Comparison of ENCODE assay signal across 17 mouse cellular contexts in the genomic region with DNA sequence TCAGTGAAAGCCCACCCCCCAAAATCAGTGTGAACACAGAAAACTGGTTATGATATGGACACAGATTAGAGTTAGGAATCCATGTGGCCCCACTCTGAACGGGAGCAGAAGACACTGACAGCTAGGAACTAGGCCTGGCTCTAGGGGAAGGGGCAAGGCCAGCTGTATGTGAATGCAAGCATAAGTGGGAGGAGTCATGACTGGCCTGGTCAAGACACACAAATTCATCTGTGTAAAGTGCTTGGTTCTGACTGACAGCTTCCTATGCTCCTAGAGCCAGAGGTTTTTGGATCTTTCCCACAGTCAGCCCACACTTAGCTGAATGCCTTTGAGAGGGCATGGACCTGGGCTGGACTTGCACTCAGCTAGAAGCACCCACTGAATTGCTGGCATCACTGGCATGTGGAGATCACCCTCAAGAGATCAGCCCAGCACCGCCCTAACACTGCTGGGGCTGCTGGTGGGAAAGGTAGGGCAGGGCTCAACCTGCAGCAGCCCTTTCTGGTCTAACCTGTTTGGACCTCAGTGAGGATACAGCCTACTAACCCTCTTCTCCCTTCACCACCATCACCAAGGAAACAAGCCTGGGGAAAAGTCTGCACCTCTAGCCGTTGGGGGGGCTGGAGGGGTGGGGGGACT.
A peak's percentile ranks its signal among the peaks of the same experiment; 100 is the strongest.
DNase-seq lines count a peak whose midpoint lies in the region; ATAC-seq lines count a peak whose summit lies in the region.
"Had no signal": no experiment of that assay in that cellular context is flagged by ENCODE, and none has a peak within 500 bp of the region (broad histone marks: within the 10 kb centered on the region; RNA-seq: fewer than 3 reads in every experiment).

No protein-coding gene starts in this region.

- no peak overlapping the region for H3K9ac ChIP-seq in kidney, embryonic 16.5 days (replicated peaks; ENCODE audit: low read length)
- no peak overlapping the region for H3K9ac ChIP-seq in intestine, embryonic 16.5 days (ENCODE audit: low read depth, low read length)
- no peak overlapping the region for H3K9ac ChIP-seq in stomach, embryonic 14.5 days (replicated peaks; ENCODE audit: low read depth, low read length)
- H3K9ac ChIP-seq: forebrain, embryonic 13.5 days; liver, embryonic 13.5 days; neural tube, embryonic 15.5 days had no signal

- peaks cover 4% of the 10 kb centered on the region for H3K4me1 ChIP-seq in kidney, embryonic 16.5 days (ENCODE audit: insufficient read depth, low read length)
- H3K4me1 ChIP-seq in intestine, embryonic 16.5 days (ENCODE audit: control insufficient read depth, insufficient read depth, low read length), result no peaks in the 10 kb centered on the region
- H3K4me1 ChIP-seq in stomach, embryonic 14.5 days (ENCODE audit: control insufficient read depth, insufficient read depth, low read length), result no peaks in the 10 kb centered on the region
- H3K4me1 ChIP-seq: forebrain, embryonic 13.5 days; liver, embryonic 13.5 days; neural tube, embryonic 15.5 days had no signal

- no peak overlapping the region for H3K4me3 ChIP-seq in kidney, embryonic 16.5 days (ENCODE audit: low read length)
- no peak overlapping the region for H3K4me3 ChIP-seq in intestine, embryonic 16.5 days (ENCODE audit: low read length)
- no peak overlapping the region for H3K4me3 ChIP-seq in stomach, embryonic 14.5 days (ENCODE audit: low read depth, low read length)
- H3K4me3 ChIP-seq: forebrain, embryonic 13.5 days; gastrocnemius, adult 2 months; liver, embryonic 13.5 days; neural tube, embryonic 15.5 days had no signal

- no peaks in the 10 kb centered on the region for H3K36me3 ChIP-seq in kidney, embryonic 16.5 days (ENCODE audit: insufficient read depth, low read length)
- H3K36me3 ChIP-seq in intestine, embryonic 16.5 days (ENCODE audit: control insufficient read depth, insufficient read depth, low read length), result no peaks in the 10 kb centered on the region
- H3K36me3 ChIP-seq in stomach, embryonic 14.5 days (ENCODE audit: control insufficient read depth, insufficient read depth, low read length), result no peaks in the 10 kb centered on the region
- H3K36me3 ChIP-seq: liver, embryonic 13.5 days; neural tube, embryonic 15.5 days had no signal

- H3K27me3 ChIP-seq in kidney, embryonic 16.5 days (ENCODE audit: insufficient read depth, low read length), result no peaks in the 10 kb centered on the region
- no peaks in the 10 kb centered on the region for H3K27me3 ChIP-seq in intestine, embryonic 16.5 days (replicated peaks; ENCODE audit: control insufficient read depth, insufficient read depth, low read length)
- H3K27me3 ChIP-seq in stomach, embryonic 14.5 days (ENCODE audit: control insufficient read depth, insufficient read depth, low read length), result no peaks in the 10 kb centered on the region
- H3K27me3 ChIP-seq: forebrain, embryonic 13.5 days; liver, embryonic 13.5 days; neural tube, embryonic 15.5 days had no signal

- H3K9me3 ChIP-seq in kidney, embryonic 16.5 days (ENCODE audit: low read length), result no peaks in the 10 kb centered on the region
- no peaks in the 10 kb centered on the region for H3K9me3 ChIP-seq in intestine, embryonic 16.5 days (ENCODE audit: control insufficient read depth, low read length)
- H3K9me3 ChIP-seq in stomach, embryonic 14.5 days (ENCODE audit: control insufficient read depth, low read depth, low read length), result no peaks in the 10 kb centered on the region
- H3K9me3 ChIP-seq: forebrain, embryonic 13.5 days; liver, embryonic 13.5 days; neural tube, embryonic 15.5 days had no signal

- DNase-seq in kidney, adult 11 months, result no peak
- DNase-seq in adipocyte (ENCODE audit: low spot score), result peak; percentile 55
- no peak for DNase-seq in layer of hippocampus, postnatal 10 days (ENCODE audit: low spot score in 2 of 2)
- DNase-seq in thymus, postnatal 36 days, result no peak
- DNase-seq: adrenal gland, postnatal 14 days; cerebellum, adult 9-11 months; gastrocnemius, adult 2 months; heart, postnatal 14 days; liver, embryonic 13.5 days; retina, postnatal 1 day had no signal

- H3K27ac ChIP-seq in kidney, embryonic 16.5 days (ENCODE audit: low read length), result no peak overlapping the region
- no peak overlapping the region for H3K27ac ChIP-seq in intestine, embryonic 16.5 days (ENCODE audit: low read length)
- H3K27ac ChIP-seq in stomach, embryonic 14.5 days (ENCODE audit: low read length), result no peak overlapping the region
- H3K27ac ChIP-seq: forebrain, embryonic 13.5 days; gastrocnemius, adult 2 months; liver, embryonic 13.5 days; neural tube, embryonic 15.5 days had no signal

- 53% methylated on average over 3 of the region's 3 CpGs for WGBS in kidney, embryonic 16.5 days
- WGBS in intestine, embryonic 16.5 days, result 49% methylated on average over 3 of the region's 3 CpGs
- WGBS in stomach, embryonic 14.5 days, result 47% methylated on average over 3 of the region's 3 CpGs

- peak; percentile 86 for ATAC-seq in kidney, embryonic 16.5 days (ENCODE audit: low FRiP score, low TSS enrichment)
- ATAC-seq in intestine, embryonic 16.5 days, result peak; percentile 56
- peak; percentile 72; the same call in 1 of the 2 replicates for ATAC-seq in stomach, embryonic 14.5 days (ENCODE audit: insufficient number of reproducible peaks, insufficient read depth, low FRiP score, low read depth)
- no peak for ATAC-seq in inflammation-experienced regulatory T-cells, adult 6 months
- ATAC-seq: forebrain, embryonic 13.5 days; hindbrain, embryonic 16.5 days had no signal

- no peak overlapping the region for H3K4me2 ChIP-seq in kidney, embryonic 16.5 days (replicated peaks; ENCODE audit: low read depth, low read length)
- H3K4me2 ChIP-seq in intestine, embryonic 16.5 days (ENCODE audit: low read depth, low read length), result no peak overlapping the region
- H3K4me2 ChIP-seq in stomach, embryonic 14.5 days (replicated peaks; ENCODE audit: low read depth, low read length), result no peak overlapping the region
- H3K4me2 ChIP-seq: forebrain, embryonic 13.5 days; liver, embryonic 13.5 days; neural tube, embryonic 15.5 days had no signal
